Mouse (Mus musculus) right cerebral cortex, postnatal 10 days (tissue): Measurements from ENCODE around the gene Fam83e.

Experiments
- DNase-seq, 2 experiments: peaks; one replicate each; pipeline ENCODE4 v3.0.0; 2021; ENCODE audit warnings: low spot score in 2 of 2

Fam83e gene

DNA sequence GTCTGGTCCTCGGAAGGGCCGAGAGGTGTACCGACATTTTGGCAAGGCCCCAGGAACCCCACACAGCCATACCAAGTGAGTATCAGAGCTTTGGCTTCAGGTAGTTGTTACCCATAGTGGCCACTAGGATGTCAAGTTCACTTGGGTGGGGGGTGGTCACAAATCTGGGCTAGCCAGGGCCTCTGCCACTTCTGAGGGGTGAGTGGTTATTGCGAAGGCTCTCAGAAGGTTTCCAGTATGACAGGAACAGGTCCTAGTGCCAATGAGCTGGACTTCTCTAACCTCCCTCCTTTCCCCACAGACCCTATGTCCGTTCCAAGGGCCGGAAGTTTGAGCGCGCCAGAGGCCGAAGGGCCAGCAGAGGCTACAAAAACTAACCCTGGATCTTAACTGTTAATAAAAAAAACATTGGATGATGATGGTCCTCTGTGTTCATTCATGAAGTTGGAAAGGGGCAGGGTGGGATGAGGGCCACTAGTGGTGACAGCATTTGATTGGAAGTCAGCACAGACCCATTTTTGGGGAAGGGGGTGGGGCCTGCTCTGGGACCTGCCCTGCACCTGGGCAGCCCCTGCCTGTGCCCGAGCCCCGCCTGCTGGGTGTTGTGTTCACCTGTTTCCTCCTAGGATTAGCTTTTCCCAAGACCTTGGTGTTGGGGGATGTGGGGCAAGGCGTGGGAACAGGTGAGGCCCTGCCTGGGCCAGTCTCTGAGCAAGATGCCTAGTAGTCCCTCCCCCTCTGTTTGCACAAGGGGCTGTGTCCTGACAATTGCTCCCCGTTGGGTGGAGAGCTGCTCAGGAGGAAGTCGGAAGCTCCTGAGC lies at the start of gene Fam83e:
Gene Fam83e, plus strand, starts transcription at position 800 of the 821 bp plus-strand sequence.
- DNase-seq, result no peak

DNA sequence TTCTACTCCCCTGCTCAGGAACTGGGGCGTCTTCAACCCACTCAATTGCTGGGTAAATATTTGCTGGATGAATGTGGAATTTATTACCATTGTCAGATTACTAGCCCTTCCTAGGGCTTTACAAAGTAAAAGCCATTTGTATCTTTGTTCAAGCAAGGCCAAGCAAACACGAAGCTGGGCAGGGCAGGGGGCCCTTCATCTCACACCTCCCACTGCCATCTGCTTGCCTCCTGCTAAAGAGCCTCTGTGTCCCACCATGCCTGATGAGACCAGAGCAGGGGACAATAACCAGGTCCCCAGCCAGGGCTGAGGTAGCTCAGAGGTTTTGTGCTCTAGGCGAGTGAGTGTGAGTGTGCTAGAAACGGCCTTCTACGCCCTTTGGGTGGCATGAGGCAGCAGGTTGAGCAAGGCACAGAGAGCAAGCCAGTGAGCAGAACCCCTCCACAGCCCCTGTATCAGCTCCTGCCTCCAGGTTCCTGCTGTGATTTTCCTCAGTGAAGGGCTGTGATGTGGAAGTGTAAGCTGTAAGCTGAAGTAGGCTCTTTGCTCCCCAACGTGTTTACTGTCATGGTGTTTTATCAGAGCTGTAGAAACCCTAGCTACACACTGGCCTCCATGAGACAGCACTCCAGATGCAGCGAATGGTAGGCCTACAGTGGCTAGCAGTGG lies 43.3 kb upstream of the Fam83e start:
- DNase-seq, result no peak

DNA sequence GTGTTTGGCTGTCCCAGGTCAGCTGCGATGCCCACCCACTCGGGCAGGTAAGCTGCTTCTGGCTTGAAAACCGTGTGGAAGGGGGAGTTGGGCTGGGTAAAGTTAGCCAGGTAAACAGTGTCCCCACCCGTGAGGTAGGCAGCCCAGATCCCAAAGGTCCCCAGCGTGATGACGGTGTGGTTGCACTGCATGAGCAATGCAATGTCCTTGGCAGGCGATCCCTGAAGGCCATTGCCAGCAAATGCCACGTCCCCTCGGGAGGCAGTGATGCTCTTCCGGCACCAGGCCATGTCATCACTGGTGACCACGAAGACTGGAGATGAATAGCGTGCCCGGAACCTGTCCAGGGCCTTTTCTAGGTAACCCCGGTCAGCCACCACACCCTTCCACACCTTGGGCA lies 42.5 kb upstream of the Fam83e start:
- DNase-seq, result no peak

DNA sequence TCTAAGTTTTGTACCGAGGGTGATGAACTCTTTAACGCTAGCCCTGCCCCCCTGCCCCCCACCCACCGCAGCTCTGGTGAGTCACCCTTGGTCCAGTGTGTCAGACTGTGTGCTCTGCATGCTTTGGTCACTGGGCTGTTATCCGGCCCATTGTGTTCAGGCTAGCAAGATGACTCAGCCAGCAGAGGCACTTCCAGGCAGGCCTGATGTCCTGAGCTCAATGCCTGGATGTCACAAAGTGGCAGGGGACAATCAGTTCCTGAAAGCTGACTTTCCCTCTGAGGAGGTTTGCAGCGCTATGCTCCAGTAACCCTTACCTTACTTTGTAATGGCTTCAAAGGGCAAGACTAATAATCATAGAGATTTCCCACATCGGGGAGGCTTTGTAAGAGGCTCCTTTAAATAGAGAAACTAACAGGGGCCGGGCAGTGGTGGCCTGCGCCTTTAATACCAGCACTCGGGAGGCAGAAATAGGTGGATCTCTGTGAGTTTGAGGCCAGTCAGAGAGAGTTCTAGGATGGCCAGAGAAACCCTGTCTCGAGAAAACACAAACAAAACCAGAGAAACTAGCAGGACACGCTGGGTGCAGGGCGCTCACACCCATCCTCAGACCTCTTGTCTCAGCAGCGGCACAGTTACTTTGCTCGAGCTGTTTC lies 40.9 kb upstream of the Fam83e start:
- no peak for DNase-seq

DNA sequence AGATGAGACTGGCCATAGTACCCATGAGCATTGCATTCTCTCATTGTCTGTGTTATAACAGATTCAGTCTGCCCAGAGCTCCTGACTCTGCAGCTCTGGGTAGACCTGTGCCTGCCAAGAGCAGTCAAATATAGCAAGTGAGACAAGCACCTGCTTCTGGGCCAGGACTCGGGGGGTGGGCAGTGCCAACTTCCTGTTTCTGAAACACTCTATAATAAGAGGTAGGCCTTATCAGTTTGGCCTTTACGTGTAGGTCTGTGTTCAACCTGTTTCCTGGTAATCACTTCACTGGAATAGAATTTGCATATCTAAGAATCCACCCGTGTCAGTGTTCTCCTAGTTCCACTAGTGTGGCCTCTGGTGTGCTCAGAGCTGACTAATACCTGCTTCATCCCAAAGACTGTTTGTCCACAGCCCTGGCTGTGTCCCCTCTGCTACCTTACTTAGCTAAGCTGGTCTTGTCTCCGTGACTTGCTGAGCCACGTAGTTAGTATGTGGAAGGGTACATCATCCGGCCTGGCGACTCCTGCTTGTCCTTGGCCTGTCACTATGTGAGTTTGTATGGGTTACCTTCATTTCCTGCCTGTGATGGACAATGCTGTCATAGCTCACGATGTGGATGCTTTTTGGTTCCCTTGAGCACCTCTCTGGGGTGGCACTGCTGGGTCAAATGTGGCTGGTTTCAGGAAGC lies 39.8 kb upstream of the Fam83e start:
- DNase-seq, result no peak

DNA sequence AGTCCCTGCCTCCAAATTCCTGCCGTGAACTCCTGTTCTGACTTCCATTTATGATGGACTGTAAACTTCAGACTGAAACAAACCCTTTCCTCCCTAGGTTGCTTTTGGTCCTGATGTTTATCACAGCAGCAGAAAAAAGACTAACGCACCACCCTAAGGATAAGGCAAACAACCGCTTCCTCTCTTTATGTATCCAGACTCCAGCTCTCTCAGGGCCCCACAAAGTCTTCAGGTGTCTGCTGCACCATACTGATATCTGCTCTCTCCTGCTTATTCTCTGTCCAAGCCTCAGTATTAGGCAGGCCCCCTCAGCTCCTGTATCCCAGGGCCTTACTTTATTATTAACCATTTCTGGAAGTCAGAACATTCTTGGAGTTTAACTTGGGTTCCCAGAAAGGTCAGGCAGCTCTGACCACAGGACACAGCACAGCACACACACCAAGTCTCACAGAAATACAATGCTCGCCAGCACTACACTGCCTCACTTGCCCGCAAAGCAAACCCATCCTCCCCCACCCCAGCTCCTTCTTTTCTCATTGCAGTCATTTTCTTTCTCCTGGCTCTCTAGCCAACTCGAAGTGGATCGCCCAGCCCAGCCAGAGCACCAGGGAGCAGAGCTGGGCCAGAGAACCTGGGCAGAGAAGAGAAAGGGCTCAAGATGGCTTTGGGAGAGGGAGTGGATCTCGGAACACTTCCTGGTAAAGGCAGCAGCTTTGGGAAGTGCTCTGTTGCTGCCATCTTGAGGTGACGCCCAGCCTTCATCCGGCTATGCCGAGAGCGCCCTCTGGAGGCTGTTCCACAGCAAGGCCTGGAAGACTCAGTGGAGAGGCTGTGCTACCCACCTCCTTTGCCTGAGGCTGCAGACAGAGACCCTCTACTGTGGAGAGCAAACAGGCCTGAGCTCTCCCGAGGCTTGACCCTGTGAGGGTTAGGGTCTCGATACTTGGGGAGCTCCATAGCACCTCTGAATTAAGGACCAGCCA lies 38.6 kb upstream of the Fam83e start:
- DNase-seq, result peak; percentile 89 to 92

DNA sequence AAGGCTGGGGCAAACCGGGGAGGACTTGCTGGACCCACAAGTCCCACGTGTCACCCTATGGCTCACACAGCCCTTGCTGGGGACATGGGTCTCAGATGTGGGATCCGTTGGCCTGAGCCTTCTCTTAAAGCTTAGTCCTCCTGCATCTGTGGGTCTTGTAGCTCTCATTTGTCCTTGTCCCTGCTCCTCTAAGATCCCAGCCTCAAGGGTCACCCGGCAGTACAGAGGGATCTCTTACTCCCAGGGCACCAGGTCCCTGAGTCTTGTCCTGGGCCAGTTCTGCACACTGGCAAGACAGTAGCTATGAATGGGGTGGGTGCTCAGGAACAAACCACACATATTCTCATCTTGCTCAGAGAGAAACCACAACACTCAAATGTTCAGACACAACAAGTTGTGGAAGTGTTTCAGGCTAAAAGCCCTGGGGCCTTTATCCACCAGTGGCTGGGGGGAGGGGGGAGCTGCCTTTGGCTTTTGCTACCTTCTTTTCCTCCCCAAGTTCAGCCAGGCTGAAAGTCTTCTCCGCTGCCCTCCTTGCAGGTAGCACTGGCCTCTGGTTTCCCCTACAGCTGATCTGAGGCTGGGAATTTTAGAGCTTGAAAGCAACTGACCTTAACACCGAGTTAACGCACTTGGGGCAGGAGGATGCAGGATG lies 37.5 kb upstream of the Fam83e start, which contains the start of gene Ntn5:
Gene Ntn5, plus strand, starts transcription at position 627 of the 655 bp plus-strand sequence.
- no peak for DNase-seq

DNA sequence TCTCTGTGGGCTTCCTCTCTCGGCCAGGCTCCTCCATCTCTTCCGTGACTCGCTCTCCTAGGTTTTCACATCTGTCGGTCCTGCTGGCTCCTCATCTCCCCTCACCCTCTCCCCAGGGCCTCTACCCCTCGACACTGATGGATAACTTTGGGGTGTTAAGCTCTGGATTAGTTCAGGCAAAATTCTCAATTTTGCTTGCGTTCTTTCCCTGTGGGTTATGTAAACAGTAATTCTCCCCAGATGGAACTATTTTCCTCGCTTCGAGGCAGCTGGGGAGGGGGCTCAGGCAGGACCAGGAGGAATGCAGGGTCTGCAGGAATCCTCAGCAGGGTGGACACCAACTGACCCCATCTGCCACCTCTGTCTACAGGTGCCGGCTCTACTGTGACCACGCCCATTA lies 35.2 kb upstream of the Fam83e start:
- DNase-seq, result no peak

DNA sequence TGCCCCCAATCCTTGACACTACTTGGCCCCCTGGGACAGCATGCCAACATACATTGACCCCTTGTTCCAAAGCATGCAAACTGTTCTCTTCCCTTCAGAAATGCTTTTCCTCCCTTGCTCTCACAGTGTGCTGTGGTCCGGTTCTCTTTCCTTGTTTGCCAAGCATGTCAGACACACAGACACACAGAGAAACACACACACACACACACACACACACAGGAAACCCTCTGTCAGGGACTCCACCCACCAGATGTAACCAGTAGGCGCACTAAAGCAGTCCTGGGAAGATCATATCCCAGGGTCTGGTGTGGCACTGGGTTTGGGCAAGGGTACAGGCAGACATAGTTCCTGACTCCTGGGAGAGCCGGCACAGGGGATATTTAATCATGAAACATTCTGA lies 34.2 kb upstream of the Fam83e start:
- DNase-seq, result no peak

DNA sequence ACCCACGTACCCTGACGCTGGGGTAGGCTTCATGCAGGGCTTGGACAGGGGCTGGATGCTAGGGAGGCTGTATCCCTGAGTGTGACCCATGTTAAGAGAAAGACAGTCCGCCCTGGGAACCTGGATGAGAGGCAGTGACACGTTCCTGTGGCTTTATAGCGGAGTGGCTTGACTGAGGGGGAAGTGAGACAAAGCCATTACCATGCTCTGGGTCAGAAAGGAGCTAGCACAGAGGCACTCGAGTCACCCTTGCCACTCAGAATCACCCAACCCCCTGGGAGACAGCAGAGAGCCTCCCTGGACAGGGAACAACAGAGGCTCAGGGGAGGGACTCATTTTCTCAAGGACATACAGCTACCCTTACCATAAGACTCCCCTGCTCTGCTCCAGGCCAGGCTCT lies 31.9 kb upstream of the Fam83e start:
- no peak for DNase-seq

DNA sequence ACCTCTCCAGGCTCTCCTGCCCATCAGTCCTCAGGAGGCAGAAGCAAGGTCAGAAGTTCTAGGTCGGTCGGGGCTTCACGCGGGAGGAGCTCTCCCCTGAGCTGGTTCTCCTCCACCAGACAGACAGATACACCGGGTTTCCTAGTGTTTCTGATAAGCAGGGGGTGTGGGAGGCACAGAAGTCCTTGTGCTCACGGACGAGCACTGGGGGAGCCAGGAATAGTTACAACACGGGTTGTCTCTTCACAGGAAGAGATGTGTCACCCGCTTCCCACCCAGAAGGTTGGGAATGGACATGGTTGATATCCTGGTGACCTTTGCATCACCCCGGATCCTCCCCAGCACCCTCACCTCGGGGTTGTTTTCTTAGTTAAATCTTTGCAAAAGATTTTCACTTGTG lies 31.2 kb upstream of the Fam83e start:
- no peak for DNase-seq

DNA sequence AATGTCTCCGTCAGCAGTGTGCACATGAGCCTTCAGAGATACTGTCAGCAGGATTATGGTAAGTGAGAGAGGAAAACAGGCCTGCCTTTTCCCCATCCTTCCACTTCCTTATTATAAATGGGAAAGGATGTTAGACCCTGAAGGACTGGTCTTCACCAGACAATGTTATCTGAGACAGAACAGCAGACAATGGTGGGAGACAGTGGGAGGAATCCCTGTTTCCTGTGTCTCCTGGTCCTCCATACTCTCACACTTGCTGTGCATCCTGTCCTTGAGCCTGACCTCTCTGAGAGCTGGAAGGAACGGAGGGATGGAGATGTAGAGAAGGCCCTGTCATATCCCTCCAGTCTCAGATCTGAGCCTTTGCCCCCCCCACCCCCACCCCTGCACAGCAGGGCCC lies 28.6 kb upstream of the Fam83e start:
- DNase-seq, result no peak

DNA sequence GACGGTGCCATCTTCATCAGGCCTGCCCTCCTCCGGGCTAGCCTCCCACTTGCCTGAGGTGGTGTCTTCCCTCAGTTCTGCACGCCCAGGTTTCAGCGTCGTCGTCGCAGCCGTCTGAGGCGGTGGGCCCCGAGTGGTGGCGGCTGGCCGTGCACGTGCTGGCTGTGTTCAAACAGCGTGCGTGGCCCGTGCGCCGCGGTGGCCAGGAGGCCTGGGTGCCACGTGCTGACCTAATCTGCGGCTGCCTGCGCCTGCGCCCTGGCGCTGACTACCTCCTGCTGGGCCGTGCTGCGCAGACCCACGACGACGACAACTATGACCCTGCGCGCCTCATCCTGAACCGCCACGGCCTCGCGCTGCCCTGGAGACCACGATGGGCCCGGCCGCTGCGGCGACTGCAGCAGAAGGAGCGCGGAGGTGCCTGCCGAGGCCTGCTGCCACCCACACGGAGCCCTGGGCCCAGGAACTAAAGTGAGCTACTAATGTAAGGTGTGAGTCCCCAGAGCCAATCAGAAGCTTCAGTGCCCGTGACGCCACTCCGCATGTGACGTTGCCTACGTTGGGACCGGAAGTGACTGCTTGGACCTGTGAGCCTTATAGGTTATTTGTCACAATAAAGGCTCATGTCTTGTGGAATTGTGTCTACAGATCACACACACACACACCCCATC lies 27.0 kb upstream of the Fam83e start, which contains the start of gene Sec1:
Gene Sec1, minus strand, starts transcription at position 482 of the 671 bp plus-strand sequence.
- DNase-seq, result no peak

DNA sequence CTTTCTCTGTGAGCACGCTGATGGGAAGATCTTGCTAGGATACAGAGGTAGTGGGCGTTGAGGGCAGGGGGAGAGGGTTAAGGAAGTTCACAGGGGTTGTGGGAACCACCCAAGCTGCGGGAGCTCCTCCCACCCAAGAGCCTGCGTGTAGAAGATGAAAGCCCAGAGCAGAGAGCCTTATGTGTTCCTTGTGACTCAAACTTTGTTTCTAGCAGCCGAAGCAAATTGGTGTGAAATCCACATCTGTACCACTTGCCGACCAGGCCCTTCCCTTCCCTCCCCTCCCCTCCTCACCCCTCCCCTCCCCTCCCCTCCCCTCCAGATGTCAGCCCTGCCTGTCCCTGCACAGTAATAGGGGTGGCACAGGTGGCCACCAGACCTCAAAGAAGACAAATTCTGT lies 25.9 kb upstream of the Fam83e start:
- DNase-seq, result no peak

DNA sequence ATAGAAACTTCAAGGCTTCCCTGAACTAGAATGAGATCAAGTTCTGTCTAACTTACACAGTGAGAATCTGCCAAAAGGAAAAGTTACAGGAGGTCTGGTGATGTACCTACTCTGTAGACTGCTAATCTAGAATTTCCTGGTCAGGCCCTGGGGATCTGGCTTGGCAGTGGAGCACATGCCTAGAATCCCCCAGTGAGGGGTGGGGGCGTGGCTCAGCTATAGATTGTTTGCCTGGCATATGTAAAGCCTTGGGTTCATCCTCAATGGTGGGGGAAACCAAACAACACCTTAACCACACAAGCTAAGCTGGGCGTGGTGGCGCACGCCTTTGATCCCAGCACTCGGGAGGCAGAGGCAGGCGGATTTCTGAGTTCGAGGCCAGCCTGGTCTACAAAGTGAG lies 23.1 kb upstream of the Fam83e start:
- no peak for DNase-seq

DNA sequence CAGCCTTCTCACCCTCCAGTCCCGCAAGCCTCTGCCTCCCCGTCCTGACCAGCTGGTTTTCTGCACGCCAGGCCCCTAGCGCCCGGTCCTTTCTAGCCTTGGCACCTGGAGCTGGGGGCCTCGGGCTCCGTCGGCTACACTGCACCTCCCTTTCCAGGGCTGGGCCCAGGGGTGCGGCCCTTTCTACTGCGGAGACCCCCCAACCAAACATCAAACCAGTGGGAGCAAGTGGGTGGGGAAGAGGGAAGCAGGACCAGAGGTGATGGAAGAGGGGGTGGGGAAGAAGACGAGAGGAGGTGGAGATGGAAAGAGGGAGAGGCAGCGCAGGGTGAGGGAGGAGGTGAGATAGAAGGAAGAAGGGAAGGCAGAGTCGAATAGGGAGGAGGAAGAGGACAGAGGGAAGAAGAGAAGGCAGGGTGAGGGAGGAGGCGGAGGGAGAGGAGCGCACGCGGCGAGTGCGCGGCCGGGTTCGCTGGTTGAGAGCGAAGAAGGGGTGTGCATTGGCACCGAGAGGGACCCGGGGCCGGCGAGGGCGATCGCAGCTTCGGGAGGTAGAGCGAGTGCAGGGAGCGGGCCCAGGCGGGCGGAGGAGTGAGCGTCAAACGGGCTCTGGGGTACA lies 21.4 kb upstream of the Fam83e start, which contains the start of gene Car11:
Gene Car11, plus strand, starts transcription at position 321 of the 619 bp plus-strand sequence.
- DNase-seq, result peak; percentile 71 to 81

DNA sequence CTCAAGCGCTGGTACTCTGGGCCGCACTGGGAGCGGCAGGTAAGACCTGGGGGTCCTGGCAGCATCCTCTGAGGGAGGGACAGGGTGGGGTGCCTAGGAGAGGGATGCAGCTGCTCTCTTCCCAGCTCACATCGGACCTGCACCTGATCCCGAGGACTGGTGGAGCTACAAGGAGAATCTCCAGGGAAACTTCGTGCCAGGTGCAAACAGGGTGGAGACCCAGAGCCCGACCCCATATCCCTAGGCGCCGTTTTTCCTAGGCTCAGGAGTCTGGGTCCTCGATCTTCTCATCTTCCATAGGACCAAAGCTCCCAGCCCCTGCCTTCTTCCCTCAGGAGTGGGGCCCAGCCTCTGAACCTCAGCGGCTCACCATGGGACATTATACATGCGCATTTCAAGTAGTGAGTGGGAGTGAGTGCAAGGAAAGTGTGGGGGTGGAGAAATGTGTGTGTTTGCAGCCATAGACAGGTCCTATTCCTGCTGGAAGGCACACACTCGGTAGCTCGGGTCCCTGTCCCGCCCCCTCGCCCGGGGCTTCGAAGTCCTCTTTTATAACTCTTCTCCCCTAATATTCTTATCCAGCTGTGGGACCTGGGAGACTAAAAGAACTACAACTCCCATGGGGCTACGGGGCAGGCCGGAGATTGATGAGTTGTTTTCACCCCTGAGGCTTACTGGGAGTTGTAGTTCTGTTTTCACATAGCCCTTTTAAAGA lies 20.6 kb upstream of the Fam83e start:
- peak; percentile 84 to 88 for DNase-seq

DNA sequence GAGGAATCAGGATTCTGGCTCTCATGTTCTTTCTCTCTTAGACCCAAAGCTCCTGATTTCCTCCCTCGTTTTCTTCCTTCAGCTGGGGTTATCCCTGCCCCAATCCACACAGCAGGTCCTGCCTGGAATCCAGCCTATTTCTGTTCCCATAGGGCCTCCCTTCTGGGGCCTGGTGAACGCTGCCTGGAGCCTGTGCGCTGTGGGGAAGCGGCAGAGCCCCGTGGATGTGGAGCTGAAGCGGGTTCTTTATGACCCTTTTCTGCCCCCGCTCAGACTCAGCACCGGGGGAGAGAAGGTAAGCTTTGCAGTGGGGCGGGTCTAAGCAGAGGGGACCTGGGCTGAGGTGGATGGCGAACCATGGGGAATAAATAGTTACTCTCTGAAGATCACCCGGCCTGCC lies 19.9 kb upstream of the Fam83e start:
- peak in 1 of 2 experiments; percentile 47 for DNase-seq
